8 mouse cellular contexts compared by ENCODE assay signal in the genomic region with DNA sequence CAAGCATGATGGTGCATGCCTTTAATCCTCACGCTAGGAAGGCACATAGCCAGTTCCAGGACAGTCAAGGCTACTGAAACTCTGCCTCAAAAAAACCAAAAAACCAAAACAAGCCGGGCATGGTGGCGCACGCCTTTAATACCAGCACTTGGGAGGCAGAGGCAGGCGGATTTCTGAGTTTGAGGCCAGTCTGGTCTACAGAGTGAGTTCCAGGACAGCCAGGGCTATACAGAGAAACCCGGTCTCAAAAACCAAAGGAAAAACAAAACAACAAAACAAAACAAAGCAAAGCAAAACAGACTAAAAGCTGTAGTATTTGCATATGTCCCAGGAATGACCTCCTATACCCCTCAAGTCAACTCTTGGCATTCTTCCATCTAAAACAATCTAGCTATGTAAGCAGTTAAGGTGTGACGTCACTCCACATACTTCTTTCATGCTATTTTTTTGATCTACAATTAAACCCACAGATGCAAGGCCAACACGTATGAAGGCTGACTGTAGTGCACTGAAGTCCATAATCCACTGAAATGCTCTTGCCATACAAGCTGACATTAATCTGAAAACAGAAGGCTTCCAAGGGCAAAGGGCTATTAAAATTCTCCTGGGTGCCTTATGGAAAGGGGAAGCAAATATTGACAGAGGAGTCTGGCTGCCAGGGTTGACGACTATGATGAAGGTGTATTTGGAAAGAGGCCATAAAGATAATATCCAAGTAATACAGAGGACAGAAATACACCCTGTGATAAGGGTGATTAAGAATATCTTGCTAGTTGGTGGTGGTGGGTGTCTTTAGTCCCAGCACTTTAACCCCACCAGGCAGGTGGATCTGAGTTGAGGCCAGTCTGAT. TPM values are rescaled to one million over a fixed set of nuclear protein-coding genes. Genes with fewer than 3 reads are reported as not detected.
DNase-seq lines count a peak whose midpoint lies in the region; ATAC-seq and TF ChIP-seq lines count a peak whose summit lies in the region.

No protein-coding gene starts in this region.

- H3K27me3 ChIP-seq in heart, postnatal 0 days (ENCODE audit: control insufficient read depth, insufficient read depth, low read length) = no peaks in the 10 kb centered on the region
- H3K27me3 ChIP-seq in hindbrain, embryonic 16.5 days (replicated peaks; ENCODE audit: control insufficient read depth, insufficient read depth, low read length) = no peaks in the 10 kb centered on the region
- no peaks in the 10 kb centered on the region for H3K27me3 ChIP-seq in midbrain, embryonic 16.5 days (ENCODE audit: control insufficient read depth, insufficient read depth, low read depth, low read length)

- no peak for DNase-seq in heart, postnatal 0 days (ENCODE audit: low spot score)
- no peak for DNase-seq in heart, postnatal 10 days
- DNase-seq in thymus, postnatal 14 days = no peak
- no peak for DNase-seq in right cerebral cortex, adult 18-20 months
- no peak for DNase-seq in gastrocnemius, postnatal 25 days

- H3K4me3 ChIP-seq in heart, postnatal 0 days (ENCODE audit: low read depth, low read length) = peak overlapping the region; percentile 87
- peak overlapping the region; percentile 88 for H3K4me3 ChIP-seq in bone marrow macrophage, adult 2 months (ENCODE audit: insufficient read depth, low read length)
- H3K4me3 ChIP-seq in hindbrain, embryonic 16.5 days (ENCODE audit: low read length) = peak overlapping the region; percentile 92
- peak overlapping the region; percentile 66 for H3K4me3 ChIP-seq in midbrain, embryonic 16.5 days (ENCODE audit: low read depth, low read length)

- no peak overlapping the region; the same call in 1 of the 2 replicates for H3K9ac ChIP-seq in heart, postnatal 0 days (replicated peaks; ENCODE audit: low read depth, low read length)
- no peak overlapping the region for H3K9ac ChIP-seq in hindbrain, embryonic 16.5 days (ENCODE audit: low read depth, low read length)
- H3K9ac ChIP-seq in midbrain, embryonic 16.5 days (ENCODE audit: low read depth, low read length) = peak overlapping the region; percentile 44; the same call in 1 of the 2 replicates

- H3K4me2 ChIP-seq in heart, postnatal 0 days (ENCODE audit: low read depth, low read length) = peak overlapping the region; percentile 97
- peak overlapping the region; percentile 71 for H3K4me2 ChIP-seq in hindbrain, embryonic 16.5 days (ENCODE audit: low read length)
- H3K4me2 ChIP-seq in midbrain, embryonic 16.5 days (ENCODE audit: low read length) = peak overlapping the region; percentile 60

- no peaks in the 10 kb centered on the region for H3K9me3 ChIP-seq in heart, postnatal 0 days (replicated peaks; ENCODE audit: control insufficient read depth, low read length)
- H3K9me3 ChIP-seq in hindbrain, embryonic 16.5 days (ENCODE audit: control insufficient read depth, low read length) = no peaks in the 10 kb centered on the region
- H3K9me3 ChIP-seq in midbrain, embryonic 16.5 days (replicated peaks; ENCODE audit: control insufficient read depth, low read length, poor library complexity, severe bottlenecking) = no peaks in the 10 kb centered on the region

- no peak for ATAC-seq in heart, postnatal 0 days (ENCODE audit: insufficient read depth, low read depth)
- ATAC-seq in hindbrain, embryonic 16.5 days = no peak
- ATAC-seq in midbrain, embryonic 16.5 days = no peak

- no peak for TF ChIP-seq EP300 in heart, postnatal 0 days (IDR thresholded peaks at IDR 0.05; ENCODE audit: low read depth)

- 69% methylated on average over 9 of the region's 9 CpGs for WGBS in heart, postnatal 0 days
- WGBS in hindbrain, embryonic 16.5 days = 72% methylated on average over 9 of the region's 9 CpGs
- 81% methylated on average over 9 of the region's 9 CpGs for WGBS in midbrain, embryonic 16.5 days

- TF ChIP-seq CTCF in heart, postnatal 0 days (IDR thresholded peaks at IDR 0.05; ENCODE audit: low read depth) = no peak
- no peak for TF ChIP-seq CTCF in bone marrow macrophage, adult 2 months (IDR thresholded peaks at IDR 0.05; ENCODE audit: low read depth, low read length)

- H3K36me3 ChIP-seq in heart, postnatal 0 days (replicated peaks; ENCODE audit: control insufficient read depth, insufficient read depth, low read length) = peaks cover 5% of the 10 kb centered on the region; the same call in 1 of the 2 replicates
- no peaks in the 10 kb centered on the region for H3K36me3 ChIP-seq in hindbrain, embryonic 16.5 days (ENCODE audit: control insufficient read depth, insufficient read depth, low read length)
- H3K36me3 ChIP-seq in midbrain, embryonic 16.5 days (ENCODE audit: control insufficient read depth, insufficient read depth, low read length) = 0 out of 2 replicates have a peak, but pooled peaks cover 3% of the 10 kb centered on the region

- intact Hi-C loops in heart, postnatal 10 days (cut with DNase I) = no loop called here

- no peak for TF ChIP-seq POLR2A in bone marrow macrophage, adult 2 months (IDR thresholded peaks at IDR 0.05; ENCODE audit: borderline replicate concordance, low read depth, low read length)

- peaks cover 15% of the 10 kb centered on the region for H3K4me1 ChIP-seq in heart, postnatal 0 days (ENCODE audit: control insufficient read depth, insufficient read depth)
- peaks cover 28% of the 10 kb centered on the region for H3K4me1 ChIP-seq in bone marrow macrophage, adult 2 months (ENCODE audit: control insufficient read depth, insufficient read depth, low read length)
- H3K4me1 ChIP-seq in hindbrain, embryonic 16.5 days (ENCODE audit: control insufficient read depth, insufficient read depth, low read depth, low read length) = peaks cover 18% of the 10 kb centered on the region
- peaks cover 26% of the 10 kb centered on the region for H3K4me1 ChIP-seq in midbrain, embryonic 16.5 days (ENCODE audit: control insufficient read depth, insufficient read depth, low read length)

- H3K27ac ChIP-seq in heart, postnatal 0 days (ENCODE audit: low read depth) = no peak overlapping the region
- no peak overlapping the region for H3K27ac ChIP-seq in bone marrow macrophage, adult 2 months (ENCODE audit: insufficient read depth, low read depth, low read length)
- no peak overlapping the region for H3K27ac ChIP-seq in hindbrain, embryonic 16.5 days (ENCODE audit: low read depth, low read length)
- no peak overlapping the region for H3K27ac ChIP-seq in midbrain, embryonic 16.5 days (ENCODE audit: low read length)

RNA-seq across cellular contexts. Expression of gene Gde1, which starts 1.4 kb away (rescaled TPM):
- 125 and 164 TPM in 2 replicates for total RNA-seq in heart, postnatal 0 days (2014; rRNA removed; ENCODE audit: low replicate concordance)
- 73.2 and 76.4 TPM in 2 replicates for polyA plus RNA-seq in heart, postnatal 0 days (2015; fragmentation: Nextera tagmentation; extraction: Ambion mirVana)
- total RNA-seq in heart, postnatal 10 days (2021) = 10 to 100 TPM; 30.0 to 38.2 TPM
- polyA plus RNA-seq in bone marrow macrophage, adult 2 months (2012; ENCODE audit: insufficient read depth, insufficient read length, missing spikeins) = 33.9 and 37.4 TPM in 2 replicates
- polyA plus RNA-seq in hindbrain, embryonic 16.5 days (2015; fragmentation: Nextera tagmentation; extraction: Ambion mirVana) = 226 and 249 TPM in 2 replicates
- polyA plus RNA-seq in midbrain, embryonic 16.5 days (2015; fragmentation: Nextera tagmentation; extraction: Ambion mirVana) = 192 and 206 TPM in 2 replicates
- total RNA-seq in gastrocnemius, postnatal 25 days (2021) = 10 to 100 TPM; 32.7 to 38.1 TPM

RNA-seq across cellular contexts. Expression of gene Ccp110, which starts 8.1 kb away (rescaled TPM):
- total RNA-seq in heart, postnatal 0 days (2014; rRNA removed; ENCODE audit: low replicate concordance) = 1.8 and 2.0 TPM in 2 replicates
- polyA plus RNA-seq in heart, postnatal 0 days (2015; fragmentation: Nextera tagmentation; extraction: Ambion mirVana) = 1.9 TPM in 2 replicates
- 1 to 10 TPM; 4.1 to 4.8 TPM for total RNA-seq in heart, postnatal 10 days (2021)
- 6.1 and 7.0 TPM in 2 replicates for polyA plus RNA-seq in bone marrow macrophage, adult 2 months (2012; ENCODE audit: insufficient read depth, insufficient read length, missing spikeins)
- 22.9 and 29.2 TPM in 2 replicates for polyA plus RNA-seq in hindbrain, embryonic 16.5 days (2015; fragmentation: Nextera tagmentation; extraction: Ambion mirVana)
- polyA plus RNA-seq in midbrain, embryonic 16.5 days (2015; fragmentation: Nextera tagmentation; extraction: Ambion mirVana) = 33.1 and 40.4 TPM in 2 replicates
- 1 to 10 TPM; 2.4 to 2.8 TPM for total RNA-seq in gastrocnemius, postnatal 25 days (2021)

RNA-seq across cellular contexts. Expression of gene Vps35l, which starts 35.8 kb away (rescaled TPM):
- total RNA-seq in heart, postnatal 0 days (2014; rRNA removed; ENCODE audit: low replicate concordance) = 43.4 and 63.8 TPM in 2 replicates
- 39.7 and 41.0 TPM in 2 replicates for polyA plus RNA-seq in heart, postnatal 0 days (2015; fragmentation: Nextera tagmentation; extraction: Ambion mirVana)
- total RNA-seq in heart, postnatal 10 days (2021) = 10 to 100 TPM; 29.6 to 33.3 TPM
- 93.5 and 120 TPM in 2 replicates for polyA plus RNA-seq in bone marrow macrophage, adult 2 months (2012; ENCODE audit: insufficient read depth, insufficient read length, missing spikeins)
- polyA plus RNA-seq in hindbrain, embryonic 16.5 days (2015; fragmentation: Nextera tagmentation; extraction: Ambion mirVana) = 91.9 and 102 TPM in 2 replicates
- 102 and 113 TPM in 2 replicates for polyA plus RNA-seq in midbrain, embryonic 16.5 days (2015; fragmentation: Nextera tagmentation; extraction: Ambion mirVana)
- total RNA-seq in gastrocnemius, postnatal 25 days (2021) = 10 to 100 TPM; 16.5 to 18.7 TPM
